Mouse (Mus musculus): ENCODE results near the gene Gucy2c.

The Gucy2c gene

GRCm38 (mm10) chr6:136781377-136781986 is at the start of gene Gucy2c:
Gene Gucy2c (minus strand): TSS chr6:136781765.
- DNase-seq (ENCODE audit: low spot score): no peak

- DNase-seq (ENCODE audit: low spot score): no peak
Measured at GRCm38 (mm10) chr6:136828681-136829080, 47.1 kb upstream of the Gucy2c start.

- peak; percentile 97 for DNase-seq (ENCODE audit: low spot score)
Measured at GRCm38 (mm10) chr6:136827881-136828561, 46.5 kb upstream of the Gucy2c start, which contains the start of gene Wbp11. Gene Wbp11 (minus strand): TSS chr6:136828233.

GRCm38 (mm10) chr6:136827516-136827880 is 45.9 kb upstream of the Gucy2c start, which contains the start of gene BC049715:
Gene BC049715 (plus strand): TSS chr6:136827626.
- peak; percentile 47 for DNase-seq (ENCODE audit: low spot score)

GRCm38 (mm10) chr6:136827116-136827515 is 45.6 kb upstream of the Gucy2c start:
- DNase-seq (ENCODE audit: low spot score): no peak

GRCm38 (mm10) chr6:136824987-136825386 is 43.4 kb upstream of the Gucy2c start:
- DNase-seq (ENCODE audit: low spot score): no peak

- DNase-seq (ENCODE audit: low spot score): no peak
Measured at GRCm38 (mm10) chr6:136821086-136821485, 39.5 kb upstream of the Gucy2c start.

- no peak for DNase-seq (ENCODE audit: low spot score)
Measured at GRCm38 (mm10) chr6:136820381-136820780, 38.8 kb upstream of the Gucy2c start.

GRCm38 (mm10) chr6:136817549-136817948 is 36.0 kb upstream of the Gucy2c start:
- no peak for DNase-seq (ENCODE audit: low spot score)

GRCm38 (mm10) chr6:136816826-136817225 is 35.3 kb upstream of the Gucy2c start:
- no peak for DNase-seq (ENCODE audit: low spot score)

- DNase-seq (ENCODE audit: low spot score): no peak
Measured at GRCm38 (mm10) chr6:136815381-136815780, 33.8 kb upstream of the Gucy2c start.

GRCm38 (mm10) chr6:136813117-136813516 is 31.6 kb upstream of the Gucy2c start:
- DNase-seq (ENCODE audit: low spot score): no peak

GRCm38 (mm10) chr6:136811196-136811595 is 29.6 kb upstream of the Gucy2c start:
- no peak for DNase-seq (ENCODE audit: low spot score)

GRCm38 (mm10) chr6:136809673-136810072 is 28.1 kb upstream of the Gucy2c start:
- no peak for DNase-seq (ENCODE audit: low spot score)

GRCm38 (mm10) chr6:136809077-136809476 is 27.5 kb upstream of the Gucy2c start:
- DNase-seq (ENCODE audit: low spot score): no peak

GRCm38 (mm10) chr6:136808631-136809046 is 27.1 kb upstream of the Gucy2c start:
- no peak for DNase-seq (ENCODE audit: low spot score)

- DNase-seq (ENCODE audit: low spot score): peak; percentile 96
Measured at GRCm38 (mm10) chr6:136808014-136808417, 26.5 kb upstream of the Gucy2c start, which contains the start of gene H2afj. Gene H2afj (plus strand): TSS chr6:136808244.

GRCm38 (mm10) chr6:136807395-136808013 is 25.9 kb upstream of the Gucy2c start:
- DNase-seq (ENCODE audit: low spot score): no peak

GRCm38 (mm10) chr6:136806819-136807218 is 25.3 kb upstream of the Gucy2c start:
- no peak for DNase-seq (ENCODE audit: low spot score)

- no peak for DNase-seq (ENCODE audit: low spot score)
Measured at GRCm38 (mm10) chr6:136805409-136805775, 23.8 kb upstream of the Gucy2c start.

- DNase-seq (ENCODE audit: low spot score): peak; percentile 57
Measured at GRCm38 (mm10) chr6:136804705-136805408, 23.3 kb upstream of the Gucy2c start.

Measured in embryo, embryonic 10.5 days (tissue).